Mouse (Mus musculus): ENCODE results near the gene Gm8882.
"Not testable (repeated sequence)": the region's sequence is repeated elsewhere in the genome, so short reads cannot be mapped to it uniquely, and the experiment has no call there.

The Gm8882 gene

GRCm38 (mm10) chr6:132364034-132364433 is at the start of gene Gm8882:
Gm8882 (minus strand) TSS chr6:132364134.
- in situ Hi-C loops (cut with MboI): not testable (repeated sequence)

- in situ Hi-C loops (cut with MboI): not testable (repeated sequence)
These were observed 49.3 kb downstream of the Gm8882 start, which contains the start of gene Prpmp5 for GRCm38 (mm10) chr6:132314657-132315056. Prpmp5 (minus strand) TSS chr6:132314757.

Data from mature B cell (primary cell).